Mouse (Mus musculus) erythroblast, embryonic 14.5 days (primary cell): ENCODE measurements around the gene Olfr148. TPM values are rescaled to one million over a fixed set of nuclear protein-coding genes. Genes with fewer than 3 reads are reported as not detected.

ENCODE experiments used
- H3K27me3 ChIP-seq: 2 replicates; pipeline ENCODE4 v1.6.1; 2012; ENCODE audit warnings: inconsistent platforms; ENCODE audit not compliant: control insufficient read depth
- H3K36me3 ChIP-seq: 2 replicates; pipeline ENCODE4 v1.6.1; 2012; ENCODE audit warnings: mild to moderate bottlenecking, inconsistent platforms; ENCODE audit not compliant: control insufficient read depth
- H3K4me1 ChIP-seq: 2 replicates; pipeline ENCODE4 v1.6.1; 2012; ENCODE audit warnings: inconsistent platforms; ENCODE audit not compliant: control insufficient read depth
- H3K4me3 ChIP-seq: replicated peaks from 2 replicates; pipeline ENCODE3; 2012; ENCODE audit warnings: moderate library complexity, mild to moderate bottlenecking, inconsistent platforms
- H3K9me3 ChIP-seq: 2 replicates; pipeline ENCODE4 v1.6.1; 2012; ENCODE audit warnings: low read length, inconsistent platforms, mixed read lengths; ENCODE audit not compliant: control insufficient read depth
- GATA1 ChIP-seq: IDR thresholded peaks from 2 replicates; pipeline ENCODE4 v1.6.1; 2012; ENCODE audit warnings: low read length, inconsistent platforms, mixed read lengths
- TAL1 ChIP-seq: IDR thresholded peaks from 3 replicates; pipeline ENCODE4 v1.6.1; 2012; ENCODE audit warnings: low read length, inconsistent platforms, mixed read lengths
- polyA plus RNA-seq: library from polyadenylated mRNA; stranded (reverse); fragments of >175 nt; gene quantifications from 2 replicates; pipeline ENCODE4 v1.2.3, GENCODE M21; 2012

Olfr148 gene
- not detected in 2 replicates for polyA plus RNA-seq

- H3K4me1 ChIP-seq, result no peaks in the 10 kb centered on the region
- no peaks in the 10 kb centered on the region for H3K36me3 ChIP-seq
- TF ChIP-seq GATA1 (no peak), TAL1 (no peak)
- no peaks in the 10 kb centered on the region for H3K9me3 ChIP-seq
- no peak within 1 kb of the TSS for H3K4me3 ChIP-seq
- no peaks in the 10 kb centered on the region for H3K27me3 ChIP-seq
Observed at GRCm38 (mm10) chr9:39610355-39610754, at the start of gene Olfr148. Gene Olfr148 (plus strand): TSS chr9:39610655.

- Histone ChIP-seq H3K9me3 (no peaks in the 10 kb centered on the region), H3K27me3 (no peaks in the 10 kb centered on the region), H3K36me3 (no peaks in the 10 kb centered on the region), H3K4me3 (no peak within 1 kb of the TSS), H3K4me1 (no peaks in the 10 kb centered on the region)
- TF ChIP-seq TAL1 (no peak), GATA1 (no peak)
Observed at GRCm38 (mm10) chr9:39575469-39575868, 35.0 kb upstream of the Olfr148 start, which contains the start of gene Olfr959. Gene Olfr959 (minus strand): TSS chr9:39575569.

GRCm38 (mm10) chr9:39577050-39577449 lies 33.4 kb upstream of the Olfr148 start:
- H3K9me3 ChIP-seq, result no peaks in the 10 kb centered on the region
- H3K4me3 ChIP-seq, result no peak overlapping the region
- H3K27me3 ChIP-seq, result no peaks in the 10 kb centered on the region
- no peak for TF ChIP-seq GATA1
- H3K36me3 ChIP-seq, result no peaks in the 10 kb centered on the region
- H3K4me1 ChIP-seq, result no peaks in the 10 kb centered on the region

- peaks cover 16% of the 10 kb centered on the region for H3K27me3 ChIP-seq
- no peaks in the 10 kb centered on the region for H3K4me1 ChIP-seq
- H3K9me3 ChIP-seq, result no peaks in the 10 kb centered on the region
- TF ChIP-seq TAL1, result no peak
- no peak for TF ChIP-seq GATA1
- H3K4me3 ChIP-seq, result no peak overlapping the region
- no peaks in the 10 kb centered on the region for H3K36me3 ChIP-seq
Observed at GRCm38 (mm10) chr9:39602536-39603332, 7.7 kb upstream of the Olfr148 start.

GRCm38 (mm10) chr9:39603333-39603845 lies 7.1 kb upstream of the Olfr148 start:
- no peaks in the 10 kb centered on the region for H3K9me3 ChIP-seq
- peaks cover 16% of the 10 kb centered on the region for H3K27me3 ChIP-seq
- TF ChIP-seq GATA1, result no peak
- TF ChIP-seq TAL1, result no peak
- H3K4me1 ChIP-seq, result no peaks in the 10 kb centered on the region
- no peak overlapping the region for H3K4me3 ChIP-seq
- no peaks in the 10 kb centered on the region for H3K36me3 ChIP-seq

DNA sequence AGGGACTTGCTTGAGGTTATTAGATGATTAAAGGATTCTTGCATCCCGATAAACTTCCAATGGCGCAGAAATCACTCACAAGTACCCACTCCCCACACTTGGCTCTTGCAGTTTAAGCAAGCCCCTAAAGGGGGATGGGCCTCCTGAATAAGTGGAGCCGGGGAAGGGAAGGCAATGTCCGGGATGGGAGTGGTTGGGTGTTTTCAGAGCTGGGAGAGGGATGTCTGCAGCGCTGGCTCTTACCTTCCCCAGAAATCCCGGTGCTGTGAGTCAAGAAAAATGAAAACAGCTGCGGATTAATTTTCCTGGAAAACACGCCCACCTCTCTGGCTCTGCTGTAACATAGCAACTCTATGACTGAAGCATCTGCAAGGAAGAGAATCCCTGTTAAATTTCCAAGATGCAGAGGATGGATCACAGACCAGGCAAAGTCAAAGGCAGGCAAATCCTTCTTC lies 6.4 kb upstream of the Olfr148 start, which contains the start of gene AW551984:
TSS of gene AW551984 (minus strand) at position 405 of the 455 bp plus-strand sequence.
- no peak within 1 kb of the TSS for H3K4me3 ChIP-seq
- TF ChIP-seq GATA1, result no peak
- no peak for TF ChIP-seq TAL1

DNA sequence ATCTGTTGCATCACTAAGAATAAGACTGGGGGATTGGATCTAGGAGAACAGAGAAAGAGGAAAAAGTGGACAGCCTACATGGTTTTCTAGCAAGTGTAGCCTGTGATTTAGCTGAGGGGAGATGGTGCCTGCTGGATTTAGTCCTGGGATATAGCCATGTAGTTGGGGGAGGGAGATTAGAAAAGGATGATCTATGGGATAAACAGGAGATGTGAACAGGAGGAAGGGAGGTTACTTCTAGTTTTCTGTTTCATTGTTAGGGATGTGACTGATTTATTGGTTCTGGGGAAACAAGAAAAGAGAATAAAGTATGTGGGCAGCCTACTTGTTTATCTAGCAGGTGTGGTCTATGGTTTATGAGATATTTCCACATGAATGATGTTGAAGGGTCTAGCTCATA lies 2.0 kb upstream of the Olfr148 start:
- Histone ChIP-seq H3K9me3 (no peaks in the 10 kb centered on the region), H3K4me3 (no peak overlapping the region), H3K27me3 (peaks cover 7% of the 10 kb centered on the region), H3K36me3 (no peaks in the 10 kb centered on the region), H3K4me1 (no peaks in the 10 kb centered on the region)
- TF ChIP-seq GATA1, result no peak

More for the DNA sequence above, 6.4 kb upstream of the Olfr148 start, which contains the start of gene AW551984:
- H3K9me3 ChIP-seq, result no peaks in the 10 kb centered on the region
- H3K4me1 ChIP-seq, result no peaks in the 10 kb centered on the region
- no peaks in the 10 kb centered on the region for H3K36me3 ChIP-seq
- peaks cover 16% of the 10 kb centered on the region for H3K27me3 ChIP-seq

DNA sequence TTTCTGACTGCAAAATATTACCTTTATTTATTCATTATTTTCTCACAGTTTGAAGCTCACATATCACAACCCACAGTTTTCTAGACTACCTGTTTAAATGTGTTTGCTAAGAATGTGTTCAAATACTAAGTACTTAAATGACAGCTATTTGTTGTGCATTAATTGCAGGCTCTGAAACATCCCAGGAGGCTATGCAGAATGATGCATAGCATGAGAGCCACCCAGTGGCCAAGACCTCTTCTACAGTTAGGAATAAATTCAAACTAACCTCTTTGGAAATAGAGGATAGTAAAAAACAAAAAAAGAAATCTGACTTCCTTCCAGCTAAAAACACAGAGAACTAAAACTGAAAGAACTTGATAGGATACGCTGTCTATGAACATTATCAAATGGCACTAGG lies 1.5 kb downstream of the Olfr148 start:
- Histone ChIP-seq H3K9me3 (no peaks in the 10 kb centered on the region), H3K4me3 (no peak overlapping the region), H3K4me1 (no peaks in the 10 kb centered on the region), H3K27me3 (no peaks in the 10 kb centered on the region), H3K36me3 (no peaks in the 10 kb centered on the region)
- no peak for TF ChIP-seq TAL1
- no peak for TF ChIP-seq GATA1

DNA sequence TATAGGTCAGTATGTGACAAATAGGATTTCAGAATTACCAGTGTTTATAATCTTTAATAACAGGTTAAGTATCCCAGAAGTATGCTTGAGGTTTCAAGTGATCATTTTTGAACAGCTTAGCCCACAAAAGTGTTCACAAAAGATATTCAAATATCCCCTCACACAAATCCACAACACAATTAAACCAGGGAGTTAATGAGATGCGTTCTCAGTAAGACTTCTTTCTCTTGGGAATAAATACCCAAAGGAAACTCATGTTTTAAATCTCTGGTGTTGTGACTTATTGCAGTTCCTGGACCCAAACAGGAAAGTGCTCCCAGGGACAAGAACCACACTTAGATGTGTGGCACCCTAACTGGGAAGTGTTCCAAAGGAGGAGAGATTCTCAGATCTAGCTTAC lies 10.6 kb downstream of the Olfr148 start, which contains the start of gene Olfr960:
TSS of gene Olfr960 (plus strand) at position 301 of the 400 bp plus-strand sequence.
- Histone ChIP-seq H3K27me3 (no peaks in the 10 kb centered on the region), H3K4me3 (no peak within 1 kb of the TSS), H3K4me1 (no peaks in the 10 kb centered on the region), H3K36me3 (no peaks in the 10 kb centered on the region), H3K9me3 (peaks cover 2% of the 10 kb centered on the region; the same call in 1 of the 2 replicates)
- TF ChIP-seq TAL1 (no peak), GATA1 (no peak)
